Mouse (Mus musculus): ENCODE measurements around the gene Asap2. TPM values are rescaled to one million over a fixed set of nuclear protein-coding genes. Genes with fewer than 3 reads are reported as not detected.

The Asap2 gene
- polyA plus RNA-seq, 1 experiment from 2014 or later: 13.3 TPM

GRCm38 (mm10) chr12:21266784-21267098, 276.5 kb downstream of the Asap2 start:
- DNase-seq (ENCODE audit: extremely low spot score, low spot score): no peak

GRCm38 (mm10) chr12:21268083-21268616, 277.9 kb downstream of the Asap2 start:
- peaks cover 95% of the 10 kb centered on the region for H3K36me3 ChIP-seq (replicated peaks)

More at GRCm38 (mm10) chr12:21266784-21267098, 276.5 kb downstream of the Asap2 start:
- Histone ChIP-seq H3K4me3 (no peak overlapping the region), H3K36me3 (replicated peaks) (peaks cover 100% of the 10 kb centered on the region), H3K4me1 (no peaks in the 10 kb centered on the region), H3K27ac (no peak overlapping the region), H3K27me3 (ENCODE audit: poor library complexity, severe bottlenecking) (no peaks in the 10 kb centered on the region), H3K9me3 (no peaks in the 10 kb centered on the region)
- WGBS: 86% methylated on average over 2 of the region's 2 CpGs

GRCm38 (mm10) chr12:21274446-21274845, 284.2 kb downstream of the Asap2 start:
- H3K4me1 ChIP-seq: no peaks in the 10 kb centered on the region
- no peak overlapping the region for H3K4me3 ChIP-seq
- no peak for DNase-seq (ENCODE audit: extremely low spot score, low spot score)

More at GRCm38 (mm10) chr12:21268083-21268616, 277.9 kb downstream of the Asap2 start:
- no peaks in the 10 kb centered on the region for H3K27me3 ChIP-seq (ENCODE audit: poor library complexity, severe bottlenecking)
- WGBS: 97% methylated on average over 8 of the region's 8 CpGs
- H3K27ac ChIP-seq: no peak overlapping the region
- DNase-seq (ENCODE audit: extremely low spot score, low spot score): no peak
- no peaks in the 10 kb centered on the region for H3K4me1 ChIP-seq
- no peaks in the 10 kb centered on the region for H3K9me3 ChIP-seq
- H3K4me3 ChIP-seq: no peak overlapping the region

GRCm38 (mm10) chr12:21277352-21277864, 287.1 kb downstream of the Asap2 start:
- Histone ChIP-seq H3K4me1 (no peaks in the 10 kb centered on the region), H3K27me3 (ENCODE audit: poor library complexity, severe bottlenecking) (no peaks in the 10 kb centered on the region), H3K27ac (no peak overlapping the region), H3K36me3 (replicated peaks) (peaks cover 15% of the 10 kb centered on the region), H3K4me3 (no peak overlapping the region), H3K9me3 (no peaks in the 10 kb centered on the region)
- no peak for DNase-seq (ENCODE audit: extremely low spot score, low spot score)
- WGBS: 91% methylated on average over 1 of the region's 1 CpGs

More at GRCm38 (mm10) chr12:21274446-21274845, 284.2 kb downstream of the Asap2 start:
- no peaks in the 10 kb centered on the region for H3K9me3 ChIP-seq
- WGBS: 92% methylated on average over 7 of the region's 7 CpGs
- H3K27me3 ChIP-seq (ENCODE audit: poor library complexity, severe bottlenecking): no peaks in the 10 kb centered on the region
- H3K36me3 ChIP-seq (replicated peaks): peaks cover 44% of the 10 kb centered on the region
- H3K27ac ChIP-seq: no peak overlapping the region

- H3K4me3 ChIP-seq: peak within 1 kb of the TSS; percentile 84
- no peaks in the 10 kb centered on the region for H3K27me3 ChIP-seq (ENCODE audit: poor library complexity, severe bottlenecking)
- H3K4me1 ChIP-seq: peaks cover 19% of the 10 kb centered on the region
- no peaks in the 10 kb centered on the region for H3K9me3 ChIP-seq
- 56% methylated on average over 11 of the region's 11 CpGs for WGBS
- H3K27ac ChIP-seq: peak within 1 kb of the TSS; percentile 92
- peaks cover 15% of the 10 kb centered on the region for H3K36me3 ChIP-seq (replicated peaks)
- DNase-seq (ENCODE audit: extremely low spot score, low spot score): no peak
These were observed 294.6 kb downstream of the Asap2 start, which contains the start of gene Cpsf3 for GRCm38 (mm10) chr12:21284761-21285441. Cpsf3 (plus strand) TSS chr12:21285391.

GRCm38 (mm10) chr12:21285508-21286242, 295.4 kb downstream of the Asap2 start:
- Histone ChIP-seq H3K36me3 (replicated peaks) (peaks cover 23% of the 10 kb centered on the region), H3K27me3 (ENCODE audit: poor library complexity, severe bottlenecking) (no peaks in the 10 kb centered on the region), H3K4me3 (peak overlapping the region; percentile 84), H3K27ac (peak overlapping the region; percentile 92), H3K4me1 (peaks cover 19% of the 10 kb centered on the region), H3K9me3 (no peaks in the 10 kb centered on the region)
- WGBS: 1% methylated on average over 47 of the region's 47 CpGs
- no peak for DNase-seq (ENCODE audit: extremely low spot score, low spot score)

GRCm38 (mm10) chr12:21286243-21286622, 296.0 kb downstream of the Asap2 start, which contains the start of gene Itgb1bp1:
Itgb1bp1 (minus strand) TSS chr12:21286284.
- under 1% methylated on average over 28 of the region's 28 CpGs for WGBS
- H3K4me3 ChIP-seq: peak within 1 kb of the TSS; percentile 84
- H3K9me3 ChIP-seq: no peaks in the 10 kb centered on the region
- H3K4me1 ChIP-seq: peaks cover 19% of the 10 kb centered on the region
- H3K27ac ChIP-seq: peak within 1 kb of the TSS; percentile 92
- DNase-seq (ENCODE audit: extremely low spot score, low spot score): peak; percentile 97
- H3K27me3 ChIP-seq (ENCODE audit: poor library complexity, severe bottlenecking): no peaks in the 10 kb centered on the region
- peaks cover 28% of the 10 kb centered on the region for H3K36me3 ChIP-seq (replicated peaks)

- 40% methylated on average over 18 of the region's 18 CpGs for WGBS
- Histone ChIP-seq H3K27me3 (ENCODE audit: poor library complexity, severe bottlenecking) (no peaks in the 10 kb centered on the region), H3K9me3 (no peaks in the 10 kb centered on the region), H3K4me3 (peak overlapping the region; percentile 84), H3K36me3 (replicated peaks) (peaks cover 36% of the 10 kb centered on the region), H3K4me1 (peaks cover 19% of the 10 kb centered on the region), H3K27ac (peak overlapping the region; percentile 92)
- no peak for DNase-seq (ENCODE audit: extremely low spot score, low spot score)
These were observed 296.7 kb downstream of the Asap2 start for GRCm38 (mm10) chr12:21286712-21287650.

- no peaks in the 10 kb centered on the region for H3K27me3 ChIP-seq (ENCODE audit: poor library complexity, severe bottlenecking)
- H3K36me3 ChIP-seq (replicated peaks): peaks cover 54% of the 10 kb centered on the region
- H3K27ac ChIP-seq: no peak overlapping the region
- no peak overlapping the region for H3K4me3 ChIP-seq
- no peaks in the 10 kb centered on the region for H3K9me3 ChIP-seq
- 94% methylated on average over 3 of the region's 3 CpGs for WGBS
- DNase-seq (ENCODE audit: extremely low spot score, low spot score): no peak
- H3K4me1 ChIP-seq: peaks cover 19% of the 10 kb centered on the region
These were observed 298.6 kb downstream of the Asap2 start for GRCm38 (mm10) chr12:21288716-21289395.

- H3K9me3 ChIP-seq: no peaks in the 10 kb centered on the region
- no peaks in the 10 kb centered on the region for H3K27me3 ChIP-seq (ENCODE audit: poor library complexity, severe bottlenecking)
- no peak overlapping the region for H3K27ac ChIP-seq
- H3K36me3 ChIP-seq (replicated peaks): peaks cover 62% of the 10 kb centered on the region
- 89% methylated on average over 6 of the region's 6 CpGs for WGBS
- peaks cover 19% of the 10 kb centered on the region for H3K4me1 ChIP-seq
- no peak for DNase-seq (ENCODE audit: extremely low spot score, low spot score)
- no peak overlapping the region for H3K4me3 ChIP-seq
These were observed 299.4 kb downstream of the Asap2 start for GRCm38 (mm10) chr12:21289651-21290050.

GRCm38 (mm10) chr12:21298856-21299255, 308.6 kb downstream of the Asap2 start:
- Histone ChIP-seq H3K36me3 (replicated peaks) (peaks cover 99% of the 10 kb centered on the region), H3K27me3 (ENCODE audit: poor library complexity, severe bottlenecking) (no peaks in the 10 kb centered on the region), H3K4me1 (no peaks in the 10 kb centered on the region), H3K4me3 (no peak overlapping the region), H3K27ac (no peak overlapping the region), H3K9me3 (no peaks in the 10 kb centered on the region)
- DNase-seq (ENCODE audit: extremely low spot score, low spot score): no peak
- WGBS: 94% methylated on average over 11 of the region's 11 CpGs
